Mouse (Mus musculus) gastrocnemius, adult 8-10 months (tissue): ENCODE data around the gene Fam213a. TPM values are rescaled to one million over a fixed set of nuclear protein-coding genes. Genes with fewer than 3 reads are reported as not detected.

ENCODE experiments used
- DNase-seq, 2 experiments: peaks; one replicate each; pipeline ENCODE4 v3.0.0; 2022; ENCODE audit warnings: low spot score in 2 of 2
- total RNA-seq, 4 experiments: library from RNA; stranded (reverse); gene quantifications; 2 replicates each; pipeline ENCODE4 v1.2.4; 2022

The Fam213a gene
- total RNA-seq, 4 experiments from 2014 or later = 25.1 to 33.3 (median 30.0) TPM

GRCm38 (mm10) chr14:40963501-40964213 lies 49.9 kb downstream of the Fam213a start:
- no peak for DNase-seq

- DNase-seq = no peak
Measured at GRCm38 (mm10) chr14:40962365-40963290, 51.0 kb downstream of the Fam213a start.

DNA sequence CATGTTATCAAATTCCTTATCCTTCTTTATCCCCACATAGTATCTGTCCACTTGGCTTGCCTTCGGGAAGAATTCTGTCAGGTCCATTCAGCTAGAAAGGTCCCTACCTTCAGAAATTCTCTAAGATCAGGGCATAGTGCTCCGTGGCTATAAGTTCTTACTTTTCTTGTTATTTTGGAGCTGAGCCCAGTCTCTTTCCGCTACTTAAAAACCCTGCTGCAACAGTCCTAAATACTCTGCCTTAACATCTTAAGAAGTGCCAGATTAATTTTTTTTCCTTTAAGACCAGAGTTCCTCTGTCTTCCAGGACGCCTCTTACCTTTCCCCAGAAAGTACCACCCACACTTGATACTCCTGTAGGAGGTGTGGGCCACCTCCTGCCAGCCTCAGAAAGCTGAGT lies 53.4 kb downstream of the Fam213a start:
- no peak for DNase-seq

GRCm38 (mm10) chr14:40959586-40959985 lies 54.0 kb downstream of the Fam213a start:
- DNase-seq = no peak

DNA sequence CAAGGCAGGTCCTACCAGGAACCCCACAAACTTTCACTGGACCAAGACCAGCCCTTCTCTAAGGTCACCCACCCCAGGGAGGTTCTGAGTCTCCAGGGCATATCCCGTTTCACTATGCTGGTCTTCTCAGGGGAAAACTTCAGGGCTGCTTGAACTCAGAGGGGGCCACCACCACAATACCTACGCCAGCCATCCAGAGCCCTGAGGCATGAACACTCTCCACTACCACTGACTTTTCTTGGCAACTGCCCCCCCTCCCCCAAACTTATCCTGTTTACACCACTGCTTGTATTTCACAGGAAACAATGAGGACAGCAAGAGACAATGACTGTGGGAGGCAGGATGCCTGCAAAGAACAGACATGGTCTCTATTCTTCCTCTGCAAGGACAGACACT lies 54.6 kb downstream of the Fam213a start:
- DNase-seq = no peak

DNA sequence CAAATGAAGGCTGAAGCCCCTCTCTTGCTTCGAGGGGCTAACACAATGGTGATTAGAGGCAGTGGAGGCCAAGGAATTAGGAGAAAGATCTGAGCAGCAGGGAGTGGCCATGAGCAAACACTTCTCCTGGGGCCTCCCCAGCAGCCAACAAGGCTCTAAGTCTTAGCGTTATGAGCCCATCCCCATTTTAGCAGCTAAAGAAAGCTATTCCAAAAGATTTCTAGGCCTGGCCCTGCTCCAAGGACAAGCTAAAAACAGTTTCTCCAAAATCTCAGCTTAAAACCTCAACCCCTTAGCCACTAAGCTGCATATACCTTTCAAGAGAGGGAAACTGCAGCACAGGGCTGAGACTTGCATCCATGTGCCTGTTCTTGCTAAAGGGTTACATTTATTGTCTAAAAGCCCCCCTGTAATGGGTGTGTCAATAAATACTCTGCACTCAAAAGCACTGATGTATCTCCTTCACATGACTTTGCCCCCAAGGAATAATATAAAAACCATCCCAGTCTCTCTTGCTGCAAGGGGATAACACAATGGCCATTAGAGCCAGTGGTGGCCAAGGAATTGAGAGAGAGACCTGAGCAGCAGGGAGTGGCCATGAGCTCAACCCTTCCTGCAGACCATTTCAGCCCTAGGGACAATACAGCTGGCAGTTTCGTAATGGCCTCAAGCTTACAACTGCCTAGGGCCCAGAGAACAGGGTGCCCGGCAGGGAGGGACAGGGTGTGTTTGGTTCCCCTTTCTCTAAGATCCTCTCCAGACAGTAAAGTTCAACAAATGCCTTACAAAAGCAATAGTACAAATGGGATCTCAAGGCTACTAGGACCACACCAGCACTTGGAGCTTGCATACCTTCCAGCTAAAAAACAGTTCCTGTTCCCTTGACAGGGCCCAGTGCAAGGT lies 55.3 kb downstream of the Fam213a start:
- DNase-seq = peak in 1 of 2 experiments; percentile 18

- DNase-seq = no peak
Measured at GRCm38 (mm10) chr14:40957607-40958006, 56.0 kb downstream of the Fam213a start.

DNA sequence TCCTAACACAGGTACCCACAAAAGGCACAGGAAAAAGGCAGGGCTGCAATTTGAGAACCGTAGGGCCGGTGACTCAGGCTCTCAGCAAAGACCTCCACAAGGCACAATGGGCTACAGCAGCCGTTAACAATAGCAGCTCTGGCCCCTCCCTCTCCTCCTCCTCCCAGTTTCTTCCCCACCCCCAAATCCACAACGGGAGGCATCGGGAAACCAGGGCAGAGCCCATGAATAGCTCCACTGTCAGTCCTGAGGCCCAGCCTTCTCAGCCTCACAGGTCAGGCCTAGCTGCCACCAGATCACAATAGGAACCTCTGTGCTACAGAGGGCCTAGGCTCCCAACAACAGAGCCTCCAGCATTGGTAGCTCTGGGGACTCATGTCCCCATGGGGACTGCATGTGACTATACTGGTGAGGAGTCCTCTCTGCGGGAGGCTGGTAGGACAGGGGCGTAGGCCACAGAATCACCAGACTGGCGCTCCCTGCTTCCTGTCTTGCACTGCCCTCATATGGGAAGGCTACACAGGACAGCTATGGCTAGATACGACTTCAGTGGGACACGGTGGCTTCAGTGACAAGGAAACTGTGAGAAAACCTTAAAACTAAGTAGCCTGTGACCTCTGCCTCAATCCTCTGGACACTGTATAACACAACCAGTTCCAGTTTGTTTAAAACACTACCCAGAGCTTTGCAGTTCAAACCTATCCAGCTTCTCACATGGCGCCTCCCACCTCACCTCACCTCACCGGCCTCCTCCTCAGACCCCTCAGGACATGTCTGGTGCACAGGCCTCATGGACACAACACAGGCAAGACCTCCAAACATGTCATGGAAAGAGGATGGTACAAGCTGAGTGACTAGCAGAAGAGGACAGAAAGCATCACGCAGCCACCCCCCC lies 57.1 kb downstream of the Fam213a start:
- no peak for DNase-seq

DNA sequence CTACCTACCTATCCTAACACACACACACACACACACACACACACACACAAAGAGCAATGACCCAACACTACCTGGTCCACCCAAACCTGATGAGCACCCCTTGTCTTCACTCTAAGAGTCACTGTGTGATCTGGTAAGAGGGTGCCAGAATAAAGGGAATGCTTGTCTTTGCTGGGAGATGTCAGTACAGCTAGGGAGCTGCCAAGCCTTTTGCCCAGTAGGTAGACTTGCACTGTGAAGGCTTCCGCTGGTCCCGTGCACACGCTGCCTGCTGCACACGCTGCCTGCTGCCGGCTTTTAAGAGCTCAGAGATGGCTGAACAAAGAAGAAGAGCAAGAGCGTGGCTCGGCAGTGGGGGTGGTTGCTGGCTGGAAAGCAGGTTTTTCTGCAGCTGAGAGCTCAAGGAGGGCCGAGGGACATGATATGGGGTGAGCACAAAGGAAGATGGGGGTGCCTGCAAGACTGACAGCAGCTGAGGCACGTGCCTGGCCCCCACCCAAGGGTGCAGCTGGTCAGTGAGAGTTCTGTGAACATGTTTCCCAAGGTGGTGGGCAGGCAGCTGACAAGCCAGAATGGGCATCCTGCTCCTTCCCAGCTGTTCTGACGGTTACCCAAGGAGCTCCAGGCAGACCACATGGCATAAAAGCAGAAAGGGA lies 57.9 kb downstream of the Fam213a start:
- DNase-seq = no peak

DNA sequence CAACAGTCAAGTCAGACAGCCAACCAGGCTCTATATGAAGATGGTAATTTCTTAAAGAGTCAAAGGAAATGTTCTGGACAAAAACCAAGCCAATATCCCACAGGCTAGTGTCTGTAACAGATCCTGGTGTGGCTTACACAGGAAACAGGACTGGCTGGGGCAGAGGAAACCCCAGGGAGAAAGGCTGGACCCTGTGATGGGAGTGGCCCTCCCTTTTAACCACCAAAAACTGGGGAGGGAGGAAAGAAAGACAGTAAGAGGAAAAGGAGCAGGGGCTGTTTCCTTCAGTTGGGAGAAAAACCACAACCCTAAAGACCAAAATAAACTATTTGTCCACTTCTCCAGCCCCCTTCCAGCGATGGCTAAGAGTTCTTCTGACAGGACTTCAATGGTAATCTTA lies 58.4 kb downstream of the Fam213a start:
- no peak for DNase-seq

DNA sequence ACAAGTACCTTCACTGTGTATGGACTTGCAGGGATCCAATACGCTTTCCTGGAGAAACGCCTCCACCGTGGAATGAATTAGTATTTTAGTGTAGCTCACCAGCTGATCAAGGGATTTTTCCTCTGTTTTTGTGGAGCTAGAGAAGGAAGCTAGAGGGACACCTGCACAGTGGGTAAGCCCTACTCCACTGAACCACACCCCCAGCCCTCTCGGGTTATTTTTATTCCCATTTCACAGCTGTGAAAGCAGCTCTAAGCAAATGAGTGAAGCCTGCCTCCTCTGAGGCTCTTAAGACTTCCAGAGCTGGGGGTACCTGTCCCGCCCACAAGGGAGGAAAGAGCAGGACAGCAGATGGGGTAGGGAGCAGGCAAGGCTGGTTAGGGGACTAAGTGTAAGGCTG lies 60.2 kb downstream of the Fam213a start:
- no peak for DNase-seq

- no peak for DNase-seq
Measured at GRCm38 (mm10) chr14:40952715-40953114, 60.9 kb downstream of the Fam213a start.

DNA sequence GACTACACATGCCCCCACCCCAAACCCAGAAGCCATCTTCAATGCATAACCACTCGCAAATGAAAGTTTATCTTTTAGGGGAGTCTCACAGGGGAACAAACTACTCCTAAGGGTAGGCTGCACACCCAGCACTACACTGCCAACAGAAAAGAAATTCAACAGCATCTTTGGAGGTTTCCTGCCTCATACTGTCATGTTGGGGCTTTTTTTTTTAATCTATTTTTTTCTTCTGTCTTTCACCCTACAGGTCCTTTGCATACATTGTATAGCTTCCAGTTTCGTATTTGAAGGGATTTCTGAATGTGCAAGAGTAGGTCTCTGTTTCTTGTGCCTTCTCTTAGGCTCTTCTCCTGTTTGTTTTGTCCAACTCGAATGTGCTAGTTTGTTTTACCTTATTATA lies 61.3 kb downstream of the Fam213a start:
- no peak for DNase-seq

GRCm38 (mm10) chr14:40949730-40950614 lies 63.6 kb downstream of the Fam213a start:
- DNase-seq = no peak

DNA sequence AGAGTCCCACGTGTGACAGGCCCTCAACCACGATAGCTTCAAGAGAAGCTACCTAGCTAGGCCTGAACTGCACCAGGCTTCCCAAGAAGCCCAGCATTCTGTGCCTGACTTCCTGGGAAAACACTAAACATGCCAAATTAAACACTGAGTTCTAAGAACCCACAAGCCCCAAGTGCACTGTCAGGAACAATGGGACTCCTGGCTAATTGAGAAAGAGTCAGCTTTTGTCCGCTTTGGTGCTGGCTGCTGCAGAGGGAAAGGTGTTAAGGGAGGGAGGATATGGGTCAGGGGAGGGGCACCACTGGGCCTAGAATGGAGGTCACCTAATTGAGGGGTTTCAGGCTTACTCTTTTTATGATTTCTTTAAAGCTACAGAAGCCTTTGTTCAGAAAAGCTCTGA lies 64.5 kb downstream of the Fam213a start:
- DNase-seq = no peak

DNA sequence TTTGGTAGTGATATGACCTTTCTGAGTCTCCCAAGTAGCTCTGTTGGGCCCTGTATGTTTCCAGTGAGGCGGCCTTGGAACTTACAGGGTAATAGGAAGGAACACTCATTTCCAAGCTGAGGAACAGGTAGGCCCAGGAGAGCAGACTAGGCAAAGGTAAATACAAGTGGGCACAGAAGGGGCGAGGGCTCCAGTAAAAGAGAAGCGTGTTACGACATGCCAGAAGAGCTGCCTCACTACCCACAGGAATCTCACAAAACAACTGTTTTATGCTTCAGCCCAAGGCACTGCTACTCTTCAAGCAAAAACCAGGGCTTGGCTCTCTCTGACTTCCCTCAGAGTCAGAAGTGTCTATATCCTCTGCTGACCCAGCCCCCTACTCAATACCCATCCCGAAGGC lies 65.1 kb downstream of the Fam213a start:
- DNase-seq = no peak

DNA sequence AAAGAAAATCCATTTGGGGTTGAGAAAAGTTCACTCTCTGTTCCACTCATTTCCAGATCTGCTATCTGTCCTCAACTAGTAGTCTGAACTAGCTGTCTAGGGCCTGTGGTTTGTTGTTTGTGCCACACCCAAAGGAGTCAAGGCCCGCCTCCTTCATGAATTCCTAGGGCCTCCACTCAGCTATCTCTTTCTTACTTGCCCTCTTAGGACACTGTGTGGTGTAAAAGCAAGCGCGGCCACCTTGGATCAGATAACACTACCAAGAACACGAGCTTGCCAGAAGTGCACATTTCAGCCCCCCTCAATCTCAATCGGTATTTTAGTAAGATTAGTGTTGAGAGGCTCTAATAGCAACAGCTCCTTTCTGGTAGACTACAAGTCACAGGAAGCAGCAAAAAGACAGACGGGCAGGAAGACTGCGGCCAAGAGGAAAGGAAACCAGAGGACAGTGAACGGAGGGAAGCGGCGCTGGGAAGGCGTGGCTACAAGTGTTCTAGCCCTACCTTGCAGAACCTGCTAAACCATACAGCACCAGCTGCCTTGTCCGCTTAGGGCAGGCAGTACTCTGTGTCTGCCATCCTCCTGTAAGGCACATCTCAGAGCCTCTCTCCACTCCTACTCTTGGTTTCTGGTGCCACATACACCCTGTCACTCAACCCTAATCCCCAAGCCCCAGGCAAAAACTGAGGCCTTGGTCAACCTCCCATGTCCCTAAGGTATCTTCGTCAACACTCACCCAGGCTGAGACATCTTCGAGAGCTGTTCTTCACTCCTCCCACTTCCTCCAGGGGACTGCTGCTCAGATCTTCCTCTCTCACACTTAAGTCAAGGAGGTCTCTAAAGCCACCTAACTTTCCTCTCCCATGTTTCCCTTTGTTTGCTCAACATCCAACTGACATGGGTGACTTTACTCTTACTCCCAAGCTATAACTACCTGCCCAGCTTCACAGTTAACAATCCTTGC lies 65.9 kb downstream of the Fam213a start:
- no peak for DNase-seq

- no peak for DNase-seq
Measured at GRCm38 (mm10) chr14:40943802-40944201, 69.8 kb downstream of the Fam213a start.
